Mouse (Mus musculus) liver, postnatal 0 days (tissue): Measurements from ENCODE around the gene Asf1b.

ENCODE experiments used
- CTCF ChIP-seq: sonication (generic); IDR thresholded peaks from 2 replicates; pipeline ENCODE4 v1.5.1; 2016; ENCODE audit warnings: antibody characterized with exemption, low read depth
- EP300 ChIP-seq: IDR thresholded peaks from 2 replicates; pipeline ENCODE4 v1.6.1; 2016; ENCODE audit warnings: antibody characterized with exemption, low read depth, mild to moderate bottlenecking

DNA sequence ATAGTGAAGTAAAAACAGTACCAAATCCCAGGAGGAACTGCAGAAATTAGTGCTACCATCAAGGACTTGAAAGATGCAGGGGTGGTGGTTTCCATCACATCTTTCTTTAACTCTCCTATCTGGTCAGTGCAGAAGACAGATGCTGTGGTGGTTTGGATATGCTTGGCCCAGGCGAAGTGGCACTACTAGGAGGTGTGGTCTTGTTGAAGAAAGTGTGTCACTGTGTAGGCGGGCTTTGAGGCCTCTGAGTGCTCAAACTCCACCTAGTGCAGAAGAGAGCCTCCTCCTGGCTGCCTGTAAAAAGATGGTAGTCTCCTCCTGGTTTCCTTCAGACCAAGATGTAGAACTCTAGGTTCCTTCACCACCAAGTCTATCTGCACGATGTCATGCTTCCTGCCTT lies 9.8 kb upstream of the Asf1b start:
- no peak for TF ChIP-seq CTCF
- TF ChIP-seq EP300, result no peak
